Mouse (Mus musculus) megakaryocyte, embryonic 14.5 days (primary cell): Measurements from ENCODE around the gene Atrn.

Source experiments
- FLI1 ChIP-seq: IDR thresholded peaks from 2 replicates; pipeline ENCODE4 v1.6.1; 2012; ENCODE audit warnings: low read length, inconsistent platforms, mixed read lengths
- GATA1 ChIP-seq: IDR thresholded peaks from 3 replicates; pipeline ENCODE4 v1.6.1; 2012; ENCODE audit warnings: mixed read lengths, low read length, inconsistent platforms, borderline replicate concordance

- TF ChIP-seq GATA1 (no peak), FLI1 (no peak)
These were observed 66.1 kb downstream of the Atrn start for GRCm38 (mm10) chr2:130972386-130972785.
